ENCODE assay signal across 27 mouse cellular contexts in genomic region chr5:75650566-75650965, GRCm38 (mm10).
DNase-seq lines count a peak whose midpoint lies in the region; ATAC-seq and TF ChIP-seq lines count a peak whose summit lies in the region.
"Had no signal": no experiment of that assay in that cellular context is flagged by ENCODE, and none has a peak within 500 bp of the region (broad histone marks: within the 10 kb centered on the region; RNA-seq: fewer than 3 reads in every experiment).

No protein-coding gene starts in this region.

- no peak overlapping the region for H3K4me2 ChIP-seq in embryonic facial prominence, embryonic 14.5 days (ENCODE audit: low read depth, low read length)
- no peak overlapping the region for H3K4me2 ChIP-seq in hindbrain, embryonic 14.5 days (replicated peaks)
- no peak overlapping the region for H3K4me2 ChIP-seq in lung, embryonic 14.5 days
- H3K4me2 ChIP-seq: embryonic facial prominence, embryonic 15.5 days; heart, embryonic 15.5 days; intestine, embryonic 15.5 days; neural tube, embryonic 13.5 days had no signal

- H3K27ac ChIP-seq in embryonic facial prominence, embryonic 14.5 days (replicated peaks; ENCODE audit: low read depth, low read length), result 0 out of 2 replicates have a peak overlapping the region, but pooled peaks have one; percentile 3
- no peak overlapping the region for H3K27ac ChIP-seq in embryonic facial prominence, embryonic 10.5 days (replicated peaks)
- H3K27ac ChIP-seq in hindbrain, embryonic 10.5 days, result peak overlapping the region; percentile 72
- no peak overlapping the region for H3K27ac ChIP-seq in hindbrain, embryonic 14.5 days
- no peak overlapping the region for H3K27ac ChIP-seq in lung, embryonic 14.5 days (ENCODE audit: low read depth)
- H3K27ac ChIP-seq in testis, adult 2 months (ENCODE audit: control insufficient read depth, insufficient read depth, low read depth, low read length), result no peak overlapping the region
- H3K27ac ChIP-seq: embryonic facial prominence, embryonic 15.5 days; heart, embryonic 15.5 days; hindbrain, postnatal 0 days; intestine, embryonic 15.5 days; liver, embryonic 14.5 days; neural tube, embryonic 13.5 days; stomach, postnatal 0 days had no signal

- H3K4me3 ChIP-seq in embryonic facial prominence, embryonic 14.5 days (ENCODE audit: low read depth, low read length), result no peak overlapping the region
- H3K4me3 ChIP-seq in embryonic facial prominence, embryonic 10.5 days, result no peak overlapping the region
- no peak overlapping the region for H3K4me3 ChIP-seq in hindbrain, embryonic 10.5 days
- no peak overlapping the region for H3K4me3 ChIP-seq in hindbrain, embryonic 14.5 days (replicated peaks; ENCODE audit: low read length)
- no peak overlapping the region for H3K4me3 ChIP-seq in lung, embryonic 14.5 days (ENCODE audit: low read depth, low read length)
- H3K4me3 ChIP-seq in testis, adult 2 months (ENCODE audit: control insufficient read depth, low read depth, low read length), result peak overlapping the region; percentile 13; the same call in 1 of the 2 replicates
- H3K4me3 ChIP-seq: embryonic facial prominence, embryonic 15.5 days; heart, embryonic 15.5 days; intestine, embryonic 15.5 days; neural tube, embryonic 13.5 days had no signal

- 0 out of 2 replicates have a peak, but pooled peaks cover 5% of the 10 kb centered on the region for H3K36me3 ChIP-seq in embryonic facial prominence, embryonic 14.5 days (ENCODE audit: control insufficient read depth, insufficient read depth, low read length)
- H3K36me3 ChIP-seq in embryonic facial prominence, embryonic 10.5 days (replicated peaks), result peaks cover 59% of the 10 kb centered on the region
- H3K36me3 ChIP-seq in hindbrain, embryonic 10.5 days, result peaks cover 53% of the 10 kb centered on the region
- peaks cover 73% of the 10 kb centered on the region for H3K36me3 ChIP-seq in hindbrain, embryonic 14.5 days (replicated peaks; ENCODE audit: control insufficient read depth, insufficient read depth)
- 0 out of 2 replicates have a peak, but pooled peaks cover 11% of the 10 kb centered on the region for H3K36me3 ChIP-seq in lung, embryonic 14.5 days (ENCODE audit: insufficient read depth)
- no peaks in the 10 kb centered on the region for H3K36me3 ChIP-seq in testis, adult 2 months (ENCODE audit: control insufficient read depth, insufficient read depth, low read length)
- H3K36me3 ChIP-seq: embryonic facial prominence, embryonic 15.5 days; intestine, embryonic 15.5 days had no signal

- H3K9ac ChIP-seq in embryonic facial prominence, embryonic 14.5 days (ENCODE audit: low read depth, low read length), result no peak overlapping the region
- no peak overlapping the region for H3K9ac ChIP-seq in hindbrain, embryonic 14.5 days
- H3K9ac ChIP-seq in lung, embryonic 14.5 days, result no peak overlapping the region
- H3K9ac ChIP-seq: embryonic facial prominence, embryonic 15.5 days; heart, embryonic 15.5 days; intestine, embryonic 15.5 days; liver, embryonic 14.5 days; neural tube, embryonic 13.5 days had no signal

- no peaks in the 10 kb centered on the region for H3K4me1 ChIP-seq in embryonic facial prominence, embryonic 14.5 days (ENCODE audit: control insufficient read depth, insufficient read depth, low read length)
- H3K4me1 ChIP-seq in embryonic facial prominence, embryonic 10.5 days, result 0 out of 2 replicates have a peak, but pooled peaks cover 4% of the 10 kb centered on the region
- peaks cover 5% of the 10 kb centered on the region; the same call in 1 of the 2 replicates for H3K4me1 ChIP-seq in hindbrain, embryonic 10.5 days (replicated peaks)
- H3K4me1 ChIP-seq in hindbrain, embryonic 14.5 days (replicated peaks; ENCODE audit: control insufficient read depth, insufficient read depth, low read length), result no peaks in the 10 kb centered on the region
- H3K4me1 ChIP-seq in lung, embryonic 14.5 days (ENCODE audit: insufficient read depth), result no peaks in the 10 kb centered on the region
- H3K4me1 ChIP-seq in testis, adult 2 months (ENCODE audit: control insufficient read depth, insufficient read depth, low read length), result no peaks in the 10 kb centered on the region
- H3K4me1 ChIP-seq: embryonic facial prominence, embryonic 15.5 days; intestine, embryonic 15.5 days; neural tube, embryonic 13.5 days had no signal

- TF ChIP-seq POLR2A in testis, adult 2 months (IDR thresholded peaks at IDR 0.05; ENCODE audit: control insufficient read depth, low read depth, low read length), result no peak

- WGBS in embryonic facial prominence, embryonic 14.5 days, result 75% methylated on average over 8 of the region's 8 CpGs
- 83% methylated on average over 8 of the region's 8 CpGs for WGBS in embryonic facial prominence, embryonic 10.5 days
- 70% methylated on average over 8 of the region's 8 CpGs for WGBS in hindbrain, embryonic 10.5 days
- 43% methylated on average over 8 of the region's 8 CpGs for WGBS in hindbrain, embryonic 14.5 days
- WGBS in lung, embryonic 14.5 days, result 67% methylated on average over 8 of the region's 8 CpGs

- H3K9me3 ChIP-seq in embryonic facial prominence, embryonic 14.5 days (ENCODE audit: control insufficient read depth, low read length), result no peaks in the 10 kb centered on the region
- H3K9me3 ChIP-seq in embryonic facial prominence, embryonic 10.5 days, result peaks cover under 1% of the 10 kb centered on the region; the same call in 1 of the 2 replicates
- no peaks in the 10 kb centered on the region for H3K9me3 ChIP-seq in hindbrain, embryonic 10.5 days
- H3K9me3 ChIP-seq in hindbrain, embryonic 14.5 days (ENCODE audit: control insufficient read depth, low read length), result no peaks in the 10 kb centered on the region
- no peaks in the 10 kb centered on the region for H3K9me3 ChIP-seq in lung, embryonic 14.5 days (ENCODE audit: low read depth, low read length)
- H3K9me3 ChIP-seq: embryonic facial prominence, embryonic 15.5 days; G1E; heart, embryonic 15.5 days; intestine, embryonic 15.5 days; neural tube, embryonic 13.5 days had no signal

- peak; percentile 5 for DNase-seq in embryonic facial prominence, embryonic 14.5 days (ENCODE audit: low spot score)
- DNase-seq in embryonic facial prominence, embryonic 10.5 days (ENCODE audit: low spot score), result no peak
- no peak for DNase-seq in hindbrain, embryonic 10.5 days (ENCODE audit: low spot score)
- no peak for DNase-seq in hindbrain, embryonic 14.5 days (ENCODE audit: low spot score)
- peak; percentile 9 for DNase-seq in lung, embryonic 14.5 days
- no peak for DNase-seq in lung, postnatal 25 days (ENCODE audit: low spot score)
- DNase-seq in testis, postnatal 14 days (ENCODE audit: low spot score), result no peak
- DNase-seq: adrenal gland, postnatal 14 days; cerebellum, adult 18-20 months; cerebellum, postnatal 10 days; gastrocnemius, postnatal 10 days; kidney, adult 9 months; kidney, postnatal 25 days; liver; lung, adult 2 months; lung, postnatal 14 days; right cerebral cortex, postnatal 4 days; thymus, postnatal 4 days had no signal

- no peak for ATAC-seq in embryonic facial prominence, embryonic 14.5 days (ENCODE audit: low read depth)
- no peak for ATAC-seq in hindbrain, embryonic 14.5 days (ENCODE audit: low FRiP score)
- ATAC-seq in lung, embryonic 14.5 days (ENCODE audit: insufficient read depth), result no peak
- ATAC-seq: hindbrain, postnatal 0 days; intestine, embryonic 15.5 days had no signal

- no peaks in the 10 kb centered on the region for H3K27me3 ChIP-seq in embryonic facial prominence, embryonic 14.5 days (replicated peaks; ENCODE audit: control insufficient read depth, insufficient read depth, low read length)
- no peaks in the 10 kb centered on the region for H3K27me3 ChIP-seq in embryonic facial prominence, embryonic 10.5 days (replicated peaks; ENCODE audit: low read depth, poor library complexity, severe bottlenecking)
- H3K27me3 ChIP-seq in hindbrain, embryonic 10.5 days (ENCODE audit: insufficient read depth, poor library complexity, severe bottlenecking), result no peaks in the 10 kb centered on the region
- H3K27me3 ChIP-seq in hindbrain, embryonic 14.5 days (ENCODE audit: control insufficient read depth, insufficient read depth, low read length), result no peaks in the 10 kb centered on the region
- no peaks in the 10 kb centered on the region for H3K27me3 ChIP-seq in lung, embryonic 14.5 days (ENCODE audit: insufficient read depth, low read length)
- H3K27me3 ChIP-seq in testis, adult 2 months (ENCODE audit: control insufficient read depth, insufficient read depth, low read length), result no peaks in the 10 kb centered on the region
- H3K27me3 ChIP-seq: embryonic facial prominence, embryonic 15.5 days; heart, embryonic 15.5 days; intestine, embryonic 15.5 days; neural tube, embryonic 13.5 days had no signal

- no peak for TF ChIP-seq CTCF in lung, embryonic 14.5 days (IDR thresholded peaks at IDR 0.05; ENCODE audit: low read depth)
- TF ChIP-seq CTCF in testis, adult 2 months (IDR thresholded peaks at IDR 0.05; ENCODE audit: control insufficient read depth, insufficient read depth, insufficient replicate concordance, low read depth, low read length), result no peak

Comparison
In these comparisons a context has a peak if more than half of its experiments do, and no peak if none do; other contexts are left out.
1. DNase-seq: peak in embryonic facial prominence, embryonic 14.5 days (single experiment) and lung, embryonic 14.5 days (single experiment); none in embryonic facial prominence, embryonic 10.5 days (single experiment), hindbrain, embryonic 10.5 days (single experiment), hindbrain, embryonic 14.5 days (single experiment), lung, postnatal 25 days (single experiment) and testis, postnatal 14 days (single experiment).
2. H3K27ac ChIP-seq: peak in embryonic facial prominence, embryonic 14.5 days (single experiment) and hindbrain, embryonic 10.5 days (single experiment); none in embryonic facial prominence, embryonic 10.5 days (single experiment), hindbrain, embryonic 14.5 days (single experiment), lung, embryonic 14.5 days (single experiment) and testis, adult 2 months (single experiment).